Mouse (Mus musculus) lung, embryonic 14.5 days (tissue): ENCODE data around the gene Ipo4. TPM values are rescaled to one million over a fixed set of nuclear protein-coding genes. Genes with fewer than 3 reads are reported as not detected.

Experiments
- ATAC-seq: fragments of 200-750 bp; cut with Nextera tagmentation; 2 replicates; pipeline ENCODE4 v1.8.0; 2017; ENCODE audit warnings: mild to moderate bottlenecking, moderate TSS enrichment, moderate library complexity; ENCODE audit not compliant: insufficient read depth
- DNase-seq: peaks from one replicate; pipeline ENCODE4 v3.0.0-alpha.2; 2015
- H3K27ac ChIP-seq: fragments of 300-500 bp; sonication (generic); 2 replicates; pipeline ENCODE4 v1.5.1; 2014; ENCODE audit warnings: low read depth, mild to moderate bottlenecking, moderate library complexity
- H3K27me3 ChIP-seq: fragments of 300-500 bp; sonication (generic); 2 replicates; pipeline ENCODE4 v1.6.1; 2014; ENCODE audit warnings: low read length, control low read depth; ENCODE audit not compliant: insufficient read depth
- H3K36me3 ChIP-seq: fragments of 300-500 bp; sonication (generic); 2 replicates; pipeline ENCODE4 v1.6.1; 2014; ENCODE audit warnings: control low read depth; ENCODE audit not compliant: insufficient read depth
- H3K4me1 ChIP-seq: fragments of 300-500 bp; sonication (generic); 2 replicates; pipeline ENCODE4 v1.6.1; 2014; ENCODE audit warnings: antibody characterized with exemption, control low read depth; ENCODE audit not compliant: insufficient read depth
- H3K4me2 ChIP-seq: fragments of 300-500 bp; sonication (generic); 2 replicates; pipeline ENCODE4 v1.6.1; 2014; ENCODE audit warnings: mild to moderate bottlenecking
- H3K4me3 ChIP-seq: fragments of 300-500 bp; sonication (generic); 2 replicates; pipeline ENCODE4 v1.5.1; 2014; ENCODE audit warnings: low read depth, low read length
- H3K9ac ChIP-seq: fragments of 300-500 bp; sonication (generic); 2 replicates; pipeline ENCODE4 v1.6.1; 2014
- H3K9me3 ChIP-seq: fragments of 300-500 bp; sonication (generic); 2 replicates; pipeline ENCODE4 v1.6.1; 2016; ENCODE audit warnings: low read depth, low read length, control low read depth
- CTCF ChIP-seq: IDR thresholded peaks from 2 replicates; pipeline ENCODE4 v1.5.1; 2016; ENCODE audit warnings: antibody characterized with exemption, low read depth
- WGBS: fragments of 180-500 bp; shearing (Covaris S2); extraction: QIAGEN DNeasy Blood & Tissue Kit; methylation state at CpG from one replicate; pipeline ENCODE4 v1.1.7; 2014; 5-methylcytosine and 5-hydroxymethylcytosine counted together
- polyA plus RNA-seq: library from polyadenylated mRNA; unstranded; fragments of >200 nt; fragmentation: Nextera tagmentation; extraction: Ambion mirVana; gene quantifications from 2 replicates; pipeline ENCODE4 v1.2.1, GENCODE M21; 2014

Gene Ipo4
- polyA plus RNA-seq, 1 experiment from 2014 or later: 115 TPM

DNA sequence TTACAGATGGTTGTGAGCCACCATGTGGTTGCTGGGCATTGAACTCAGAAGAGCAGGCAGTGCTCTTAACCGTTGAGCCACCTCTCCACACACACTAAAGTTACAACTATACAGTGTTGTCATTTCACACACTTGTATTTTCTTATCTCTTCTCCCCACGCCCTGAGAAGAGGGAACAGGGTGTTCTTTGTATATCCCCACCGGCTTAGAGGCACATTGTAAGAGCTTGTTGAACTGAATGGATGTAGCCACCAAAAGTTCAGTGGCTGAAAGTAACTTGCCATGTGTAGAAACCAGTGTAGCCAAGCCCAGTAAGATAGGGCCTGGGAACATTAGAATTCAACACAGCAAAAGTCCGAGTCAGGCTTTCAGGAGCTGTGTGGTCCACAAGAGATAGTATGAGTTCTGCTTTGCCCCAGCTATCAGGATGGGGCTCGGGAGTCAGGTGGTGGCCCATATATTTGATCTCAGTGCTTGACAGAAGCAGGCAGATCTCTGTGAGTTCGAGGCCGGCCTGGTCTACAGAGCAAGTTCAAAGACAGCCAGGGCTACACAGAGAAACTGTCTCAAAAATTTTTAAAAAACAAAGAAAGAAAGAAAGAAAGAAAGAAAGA lies 21.1 kb downstream of the Ipo4 start:
- H3K27me3 ChIP-seq: no peaks in the 10 kb centered on the region
- no peaks in the 10 kb centered on the region for H3K4me1 ChIP-seq
- DNase-seq (no peak), ATAC-seq (no peak)
- no peak overlapping the region for H3K4me2 ChIP-seq
- no peak overlapping the region for H3K27ac ChIP-seq
- H3K9me3 ChIP-seq: no peaks in the 10 kb centered on the region
- H3K4me3 ChIP-seq: no peak overlapping the region
- 66% methylated on average over 7 of the region's 7 CpGs for WGBS
- no peak overlapping the region for H3K9ac ChIP-seq
- no peak for TF ChIP-seq CTCF
- no peaks in the 10 kb centered on the region for H3K36me3 ChIP-seq

DNA sequence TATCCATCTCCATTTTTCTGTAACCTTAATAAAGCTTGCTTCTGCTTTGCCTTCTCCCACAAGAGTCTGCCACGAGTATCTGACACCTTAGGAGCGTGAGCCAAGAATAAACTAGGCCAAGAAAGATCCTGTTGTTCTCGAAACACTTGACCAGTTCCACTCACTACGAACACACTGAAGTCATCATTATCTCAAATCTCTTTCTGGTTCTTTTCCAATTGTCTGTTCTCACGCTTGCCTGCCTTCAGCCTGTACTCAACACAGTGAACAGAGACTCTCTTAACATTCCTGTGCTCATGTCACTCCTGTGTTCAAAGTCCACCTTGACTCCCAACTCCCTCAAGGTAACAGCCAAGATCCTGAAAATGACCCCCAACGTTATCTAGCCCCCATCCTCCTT lies 22.4 kb downstream of the Ipo4 start:
- ATAC-seq: no peak
- WGBS: 60% methylated on average over 6 of the region's 6 CpGs

DNA sequence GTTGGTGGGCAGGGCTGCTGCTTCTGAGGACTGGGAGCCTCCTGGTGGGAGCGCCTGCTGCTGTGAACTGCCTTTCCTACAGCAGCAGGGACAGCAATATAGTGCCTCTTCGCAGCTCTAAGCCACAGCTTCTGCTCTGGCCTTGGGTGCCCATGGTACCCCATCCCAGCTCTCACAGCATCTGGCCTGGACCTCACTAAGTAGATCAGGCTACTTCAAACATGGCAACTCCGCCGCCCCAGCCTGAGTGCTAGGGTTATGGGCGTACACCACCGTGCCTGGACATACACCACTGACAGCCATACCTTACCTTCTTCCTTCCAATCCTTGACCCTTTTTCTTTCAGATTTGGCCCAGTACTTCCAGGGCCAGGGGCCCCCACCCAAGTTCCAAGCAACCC lies 27.4 kb downstream of the Ipo4 start:
- H3K4me2 ChIP-seq: no peak overlapping the region
- ATAC-seq (no peak), DNase-seq (no peak)
- H3K27ac ChIP-seq: no peak overlapping the region
- TF ChIP-seq CTCF: no peak
- 93% methylated on average over 6 of the region's 6 CpGs for WGBS
- no peak overlapping the region for H3K4me3 ChIP-seq
- no peaks in the 10 kb centered on the region for H3K9me3 ChIP-seq
- peaks cover 40% of the 10 kb centered on the region for H3K36me3 ChIP-seq
- no peaks in the 10 kb centered on the region for H3K27me3 ChIP-seq
- no peak overlapping the region for H3K9ac ChIP-seq
- 0 out of 2 replicates have a peak, but pooled peaks cover 4% of the 10 kb centered on the region for H3K4me1 ChIP-seq

More for the DNA sequence above, 22.4 kb downstream of the Ipo4 start:
- no peaks in the 10 kb centered on the region for H3K27me3 ChIP-seq
- no peak overlapping the region for H3K4me3 ChIP-seq
- H3K4me2 ChIP-seq: no peak overlapping the region
- H3K4me1 ChIP-seq: no peaks in the 10 kb centered on the region
- no peak for DNase-seq
- TF ChIP-seq CTCF: no peak
- no peak overlapping the region for H3K27ac ChIP-seq
- no peaks in the 10 kb centered on the region for H3K9me3 ChIP-seq
- H3K36me3 ChIP-seq: peaks cover 10% of the 10 kb centered on the region
- no peak overlapping the region for H3K9ac ChIP-seq

DNA sequence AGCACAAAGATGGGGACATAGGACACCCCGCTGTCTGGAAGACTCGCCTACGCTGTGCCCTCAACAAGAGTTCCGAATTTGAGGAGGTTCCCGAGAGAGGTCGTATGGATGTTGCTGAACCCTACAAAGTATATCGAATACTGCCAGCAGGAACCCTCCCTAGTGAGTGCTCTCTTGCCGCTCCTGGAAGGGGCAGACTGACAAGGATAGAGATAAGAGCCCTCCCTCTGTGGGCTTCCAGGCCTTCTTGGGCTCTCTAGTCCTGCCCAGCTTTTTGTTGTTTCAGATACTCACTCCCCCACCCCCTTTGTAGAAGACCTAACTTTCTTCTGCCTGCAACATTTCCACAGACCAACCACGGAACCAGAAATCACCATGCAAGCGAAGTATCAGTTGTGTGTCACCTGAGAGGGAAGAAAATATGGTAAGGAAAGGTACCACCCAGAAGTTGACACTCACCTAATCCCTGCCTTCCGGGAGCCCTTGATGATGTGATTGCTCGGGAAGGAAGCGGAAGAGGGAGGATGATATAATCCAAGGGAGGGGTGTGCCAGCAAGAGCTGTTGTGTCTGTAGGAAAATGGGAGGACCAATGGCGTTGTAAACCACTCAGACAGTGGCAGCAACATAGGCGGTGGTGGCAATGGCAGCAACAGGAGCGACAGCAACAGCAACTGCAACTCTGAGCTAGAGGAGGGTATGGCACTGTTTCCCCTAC lies 29.9 kb downstream of the Ipo4 start:
- no peak for ATAC-seq
- WGBS: 87% methylated on average over 16 of the region's 16 CpGs
- Histone ChIP-seq H3K4me1 (0 out of 2 replicates have a peak, but pooled peaks cover 4% of the 10 kb centered on the region), H3K4me3 (no peak overlapping the region), H3K9ac (no peak overlapping the region), H3K27ac (no peak overlapping the region), H3K36me3 (peaks cover 57% of the 10 kb centered on the region), H3K4me2 (no peak overlapping the region), H3K9me3 (no peaks in the 10 kb centered on the region), H3K27me3 (no peaks in the 10 kb centered on the region)
- TF ChIP-seq CTCF: no peak
- DNase-seq: no peak

DNA sequence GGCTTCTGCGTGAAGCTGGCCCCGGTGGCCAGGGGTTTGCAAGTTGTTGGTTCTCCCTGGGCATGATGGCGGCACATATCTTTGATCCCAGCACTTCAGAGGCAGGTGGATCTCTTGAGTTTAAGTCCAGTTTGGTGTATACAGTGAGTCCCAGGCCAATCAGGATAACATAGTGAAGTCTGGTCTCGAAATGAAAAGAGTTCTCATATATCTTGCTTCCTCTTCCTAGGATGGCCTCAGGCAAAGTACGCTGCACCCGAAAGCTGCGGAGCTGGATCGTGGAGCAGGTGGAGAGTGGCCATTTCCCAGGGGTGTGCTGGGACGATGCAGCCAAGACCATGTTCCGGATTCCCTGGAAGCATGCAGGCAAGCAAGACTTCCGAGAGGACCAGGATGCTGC lies 30.9 kb downstream of the Ipo4 start:
- TF ChIP-seq CTCF: no peak
- no peak overlapping the region for H3K9ac ChIP-seq
- 0 out of 2 replicates have a peak overlapping the region, but pooled peaks have one; percentile 77 for H3K27ac ChIP-seq
- H3K4me2 ChIP-seq: peak overlapping the region; percentile 62
- peaks cover 66% of the 10 kb centered on the region for H3K36me3 ChIP-seq
- no peak for DNase-seq
- ATAC-seq: no peak
- H3K9me3 ChIP-seq: no peaks in the 10 kb centered on the region
- H3K4me1 ChIP-seq: 0 out of 2 replicates have a peak, but pooled peaks cover 4% of the 10 kb centered on the region
- WGBS: 92% methylated on average over 11 of the region's 11 CpGs
- H3K4me3 ChIP-seq: peak overlapping the region; percentile 32; the same call in 1 of the 2 replicates
- H3K27me3 ChIP-seq: no peaks in the 10 kb centered on the region

DNA sequence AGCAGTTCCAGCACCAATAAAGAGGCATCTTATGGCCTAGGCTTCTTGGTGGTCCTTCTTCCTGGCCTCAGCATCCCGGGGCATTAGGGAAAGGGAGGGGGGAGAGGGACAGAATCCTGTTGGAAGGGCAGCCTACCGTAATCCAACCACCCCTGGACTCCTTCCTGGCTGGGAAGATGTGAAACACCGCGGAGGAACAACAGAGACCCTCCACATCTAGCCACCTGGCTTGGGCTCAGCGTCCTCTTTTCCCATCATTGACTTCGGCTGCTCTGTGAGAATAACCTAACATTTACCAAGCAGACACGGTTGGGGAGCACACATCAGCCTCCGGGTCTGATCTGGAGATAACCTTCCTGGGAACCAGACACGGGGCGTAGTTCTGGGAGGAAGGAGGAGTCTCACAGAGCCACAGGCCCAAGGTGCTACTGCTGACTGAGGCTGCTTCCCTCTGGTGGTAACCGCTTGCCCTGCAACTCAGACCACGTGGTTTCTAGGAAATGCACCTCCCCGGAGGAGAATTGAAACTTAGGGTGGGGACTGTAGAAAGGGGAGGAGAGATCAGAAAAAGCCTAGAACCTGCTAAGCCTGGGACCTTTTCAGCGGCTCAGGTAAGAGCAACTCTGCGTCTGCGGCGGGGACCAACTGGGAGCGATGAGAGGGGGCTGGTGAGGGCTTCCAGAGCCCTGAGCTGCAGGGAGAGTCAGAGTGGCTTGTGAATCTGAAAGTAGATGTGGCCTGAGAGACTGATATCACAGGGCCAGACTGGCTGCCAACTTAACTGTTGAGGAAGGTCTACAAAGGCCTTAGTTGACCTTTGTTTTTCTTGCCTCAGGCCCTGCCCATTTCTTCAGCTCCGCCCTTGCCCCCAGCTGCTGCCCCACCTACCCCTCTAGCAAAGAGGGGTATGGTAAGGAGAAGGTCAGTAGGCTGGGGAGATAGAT lies 31.9 kb downstream of the Ipo4 start:
- WGBS: 15% methylated on average over 19 of the region's 19 CpGs
- Histone ChIP-seq H3K4me3 (peak overlapping the region; percentile 32), H3K27ac (peak overlapping the region; percentile 77), H3K4me1 (0 out of 2 replicates have a peak, but pooled peaks cover 4% of the 10 kb centered on the region), H3K9me3 (no peaks in the 10 kb centered on the region), H3K36me3 (peaks cover 67% of the 10 kb centered on the region), H3K27me3 (no peaks in the 10 kb centered on the region), H3K9ac (peak overlapping the region; percentile 53), H3K4me2 (peak overlapping the region; percentile 62)
- DNase-seq: peak; percentile 94
- ATAC-seq: peak; percentile 92
- peak; percentile 93 for TF ChIP-seq CTCF

DNA sequence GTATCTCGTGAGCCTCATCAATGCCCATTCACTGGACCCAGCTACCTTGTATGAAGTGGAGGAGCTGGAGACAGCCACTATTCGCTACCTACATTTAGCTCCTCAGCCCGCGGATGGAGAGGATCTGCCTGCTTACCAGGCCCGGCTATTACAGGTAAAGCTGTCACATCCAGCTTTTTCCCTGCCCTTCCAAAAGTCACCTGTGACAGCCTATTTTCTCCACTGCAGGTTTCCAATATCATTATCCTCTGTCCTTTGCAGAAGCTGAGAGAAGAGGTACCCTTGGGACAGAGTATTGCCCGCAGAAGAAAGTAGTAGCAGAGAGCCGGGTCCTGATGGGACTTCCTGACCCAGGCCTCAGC lies 32.5 kb downstream of the Ipo4 start, which contains the start of gene Irf9:
Gene Irf9 (plus strand): TSS at position 301 of the 362 bp plus-strand sequence.
- WGBS: 84% methylated on average over 7 of the region's 7 CpGs
- no peak for TF ChIP-seq CTCF
- no peak for ATAC-seq

More for the DNA sequence above, 32.5 kb downstream of the Ipo4 start, which contains the start of gene Irf9:
- Histone ChIP-seq H3K27me3 (no peaks in the 10 kb centered on the region), H3K27ac (peak within 1 kb of the TSS; percentile 77), H3K4me3 (peak within 1 kb of the TSS; percentile 32), H3K4me2 (peak within 1 kb of the TSS; percentile 62), H3K9ac (peak within 1 kb of the TSS; percentile 53), H3K4me1 (0 out of 2 replicates have a peak, but pooled peaks cover 4% of the 10 kb centered on the region), H3K36me3 (peaks cover 68% of the 10 kb centered on the region), H3K9me3 (no peaks in the 10 kb centered on the region)
- no peak for DNase-seq
